In the genomic region with DNA sequence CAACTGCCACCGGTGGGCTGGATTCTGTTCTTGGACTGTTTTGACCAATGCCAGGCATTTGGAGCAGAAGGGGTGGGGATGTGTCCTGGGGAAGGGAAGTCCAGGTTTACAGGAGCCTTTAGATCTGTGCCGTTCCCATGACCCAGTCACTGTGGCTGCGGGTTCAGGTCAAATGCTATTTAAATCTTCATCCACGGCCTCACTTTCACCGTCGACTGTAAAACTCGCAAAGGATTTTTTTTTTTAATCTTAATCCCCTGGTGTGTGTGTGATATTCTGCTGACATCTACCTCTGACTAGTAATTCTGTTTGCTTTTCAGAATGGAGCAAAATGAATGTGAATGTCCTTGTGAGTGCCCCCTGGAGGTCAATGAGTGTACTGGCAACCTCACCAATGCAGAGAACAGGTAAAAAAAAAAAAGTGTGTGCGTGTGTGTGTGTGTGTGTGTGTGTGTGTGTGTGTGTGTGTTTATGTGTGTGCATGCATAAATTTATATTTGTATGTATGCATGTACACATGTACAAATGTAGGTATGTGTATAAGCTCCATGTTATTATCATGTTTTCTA, we compare ENCODE assay signal across 8 mouse cellular contexts. TPM values are rescaled to one million over a fixed set of nuclear protein-coding genes. Genes with fewer than 3 reads are reported as not detected.
DNase-seq lines count a peak whose midpoint lies in the region; ATAC-seq lines count a peak whose summit lies in the region.

No protein-coding gene starts in this region.

- intact Hi-C loops in left cerebral cortex, postnatal 14 days (cut with DNase I), result loop anchor here (5.0 kb wide), 1 partner anchor 211 kb away; a partner anchor contains a TSS

- no peak overlapping the region for H3K4me2 ChIP-seq in limb, embryonic 11.5 days (ENCODE audit: low read depth, severe bottlenecking)

- ATAC-seq in limb, embryonic 11.5 days (ENCODE audit: insufficient number of reproducible peaks, low FRiP score, low TSS enrichment, low read depth), result no peak
- ATAC-seq in megakaryocyte, adult 5-6 weeks (ENCODE audit: poor library complexity, severe bottlenecking), result peak; percentile 45; the same call in 1 of the 2 replicates

- no peak overlapping the region for H3K4me3 ChIP-seq in limb, embryonic 11.5 days (ENCODE audit: low read depth, low read length)
- no peak overlapping the region for H3K4me3 ChIP-seq in limb, embryonic 10.5 days

- no peak overlapping the region for H3K9ac ChIP-seq in limb, embryonic 11.5 days (ENCODE audit: low read length)

- WGBS in limb, embryonic 11.5 days, result 75% methylated on average over 8 of the region's 8 CpGs
- WGBS in limb, embryonic 10.5 days, result 83% methylated on average over 8 of the region's 8 CpGs

- H3K27me3 ChIP-seq in limb, embryonic 11.5 days (ENCODE audit: control insufficient read depth, insufficient read depth, low read length), result no peaks in the 10 kb centered on the region
- H3K27me3 ChIP-seq in limb, embryonic 10.5 days (ENCODE audit: low read depth, poor library complexity, severe bottlenecking), result no peaks in the 10 kb centered on the region

- H3K36me3 ChIP-seq in limb, embryonic 11.5 days (ENCODE audit: control insufficient read depth, insufficient read depth, low read length), result peaks cover 23% of the 10 kb centered on the region
- peaks cover 98% of the 10 kb centered on the region for H3K36me3 ChIP-seq in limb, embryonic 10.5 days

- DNase-seq in cerebellum, postnatal 10 days, result peak; percentile 58 to 73
- no peak for DNase-seq in cerebellum, adult 11 months
- DNase-seq in limb, embryonic 11.5 days (ENCODE audit: low spot score), result peak; percentile 51
- no peak for DNase-seq in limb, embryonic 10.5 days (ENCODE audit: low spot score)
- DNase-seq in embryo, embryonic 11.5 days (ENCODE audit: low read depth, low spot score), result peak; percentile 42
- DNase-seq in left cerebral cortex, postnatal 14 days (ENCODE audit: low spot score in 2 of 2), result no peak
- DNase-seq in gastrocnemius, postnatal 10 days, result no peak

- H3K27ac ChIP-seq in limb, embryonic 11.5 days (replicated peaks; ENCODE audit: low read depth, low read length), result no peak overlapping the region
- H3K27ac ChIP-seq in limb, embryonic 10.5 days, result no peak overlapping the region

- no peaks in the 10 kb centered on the region for H3K9me3 ChIP-seq in limb, embryonic 11.5 days (ENCODE audit: control insufficient read depth, low read length)
- no peaks in the 10 kb centered on the region for H3K9me3 ChIP-seq in limb, embryonic 10.5 days (replicated peaks)

- no peaks in the 10 kb centered on the region for H3K4me1 ChIP-seq in limb, embryonic 11.5 days (ENCODE audit: control insufficient read depth, insufficient read depth, low read length)
- H3K4me1 ChIP-seq in limb, embryonic 10.5 days, result no peaks in the 10 kb centered on the region

RNA-seq across cellular contexts. Expression of a gene that starts 32.2 kb away (rescaled TPM):
- polyA plus RNA-seq in limb, embryonic 11.5 days (2014; fragmentation: Nextera tagmentation; extraction: Ambion mirVana), result not detected in 2 replicates
- not detected in 2 replicates for polyA plus RNA-seq in limb, embryonic 10.5 days (2016; fragmentation: Nextera tagmentation; extraction: Ambion mirVana)
- total RNA-seq in megakaryocyte, adult 5-6 weeks (2015), result not detected in 2 replicates
- total RNA-seq in megakaryocyte, adult 5-6 weeks (2017), result not detected in 2 replicates
- not detected for total RNA-seq in left cerebral cortex, postnatal 14 days (2021)
- total RNA-seq in gastrocnemius, postnatal 10 days (2021), result not detected

Comparison
In these comparisons a context has a peak if more than half of its experiments do, and no peak if none do; other contexts are left out.
1. DNase-seq: peak in cerebellum, postnatal 10 days (2 of 2), limb, embryonic 11.5 days (single experiment) and embryo, embryonic 11.5 days (single experiment); none in cerebellum, adult 11 months (single experiment), limb, embryonic 10.5 days (single experiment), left cerebral cortex, postnatal 14 days (0 of 2) and gastrocnemius, postnatal 10 days (single experiment).